ENCODE assay signal across 23 mouse cellular contexts in the genomic region with DNA sequence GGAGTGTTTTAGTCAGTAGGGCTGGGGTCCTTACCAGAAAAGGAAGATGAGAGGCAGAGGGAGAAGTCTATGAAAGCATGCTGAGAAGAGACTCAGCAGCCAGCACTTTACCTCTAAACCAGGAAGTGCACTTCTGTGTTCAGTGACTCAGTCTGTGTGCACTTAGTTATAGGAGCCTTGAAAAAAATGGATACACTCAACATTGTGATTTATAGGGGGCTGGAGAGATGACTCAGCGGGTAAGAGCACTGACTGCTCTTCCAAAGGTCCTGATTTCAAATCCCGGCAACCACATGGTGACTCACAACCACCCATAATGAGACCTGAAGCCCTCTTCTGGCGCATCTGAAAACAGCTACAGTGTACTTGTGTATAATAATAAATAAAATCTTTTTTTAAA.
DNase-seq lines count a peak whose midpoint lies in the region; TF ChIP-seq lines count a peak whose summit lies in the region.
"Had no signal": no experiment of that assay in that cellular context is flagged by ENCODE, and none has a peak within 500 bp of the region (broad histone marks: within the 10 kb centered on the region; RNA-seq: fewer than 3 reads in every experiment).

No protein-coding gene starts in this region.

- no peak for TF ChIP-seq POLR2A in myocyte (IDR thresholded peaks at IDR 0.05; ENCODE audit: insufficient read length, low read depth)

- peak; percentile 78 for DNase-seq in adrenal gland, adult 2 months
- DNase-seq in adrenal gland, adult 18-20 months (ENCODE audit: low spot score in 2 of 2), result no peak
- peak; percentile 96 for DNase-seq in 3T3-L1 (ENCODE audit: low read depth, low spot score)
- DNase-seq in adrenal gland, postnatal 10 days, result peak; percentile 37
- no peak for DNase-seq in kidney, adult 18-20 months
- no peak for DNase-seq in frontal cortex, postnatal 36 days (ENCODE audit: low spot score in 2 of 2)
- DNase-seq in limb, embryonic 10.5 days (ENCODE audit: low spot score), result no peak
- DNase-seq: B cell, adult 2 months; cerebellum, adult 9-11 months; gastrocnemius, postnatal 36 days; kidney, adult 8-10 months; kidney, postnatal 25 days; liver, embryonic 13.5 days; lung, adult 2 months; lung, postnatal 14 days; right cerebral cortex, postnatal 14 days; thymus, postnatal 4 days had no signal

- H3K4me2 ChIP-seq in myocyte (ENCODE audit: low read depth), result peak overlapping the region; percentile 42
- H3K4me2 ChIP-seq: hindbrain, embryonic 12.5 days; limb, embryonic 13.5 days; liver, embryonic 13.5 days; midbrain, embryonic 12.5 days had no signal

- no peaks in the 10 kb centered on the region for H3K36me3 ChIP-seq in myocyte (ENCODE audit: control insufficient read depth, insufficient read depth)
- H3K36me3 ChIP-seq in limb, embryonic 10.5 days, result no peaks in the 10 kb centered on the region
- H3K36me3 ChIP-seq: embryonic facial prominence, embryonic 10.5 days; forebrain, embryonic 10.5 days; hindbrain, embryonic 12.5 days; limb, embryonic 13.5 days; liver, embryonic 13.5 days; midbrain, embryonic 12.5 days had no signal

- H3K4me3 ChIP-seq in myocyte, result no peak overlapping the region
- H3K4me3 ChIP-seq in limb, embryonic 10.5 days, result no peak overlapping the region
- H3K4me3 ChIP-seq: embryonic facial prominence, embryonic 10.5 days; forebrain, embryonic 10.5 days; hindbrain, embryonic 12.5 days; limb, embryonic 13.5 days; liver, embryonic 13.5 days; midbrain, embryonic 12.5 days had no signal

- H3ac ChIP-seq in myocyte (ENCODE audit: control insufficient read depth, insufficient read length), result no peak overlapping the region

- WGBS in limb, embryonic 10.5 days, result 87% methylated on average over 3 of the region's 3 CpGs

- H3K9me3 ChIP-seq in limb, embryonic 10.5 days (replicated peaks), result no peaks in the 10 kb centered on the region
- H3K9me3 ChIP-seq: embryonic facial prominence, embryonic 10.5 days; forebrain, embryonic 10.5 days; hindbrain, embryonic 12.5 days; limb, embryonic 13.5 days; liver, embryonic 13.5 days; midbrain, embryonic 12.5 days had no signal

- peaks cover 20% of the 10 kb centered on the region for H3K4me1 ChIP-seq in limb, embryonic 10.5 days
- H3K4me1 ChIP-seq: embryonic facial prominence, embryonic 10.5 days; hindbrain, embryonic 12.5 days; liver, embryonic 13.5 days; midbrain, embryonic 12.5 days had no signal

- H3K79me2 ChIP-seq in myocyte (ENCODE audit: control insufficient read depth, insufficient read depth), result no peaks in the 10 kb centered on the region

- no peaks in the 10 kb centered on the region for H3K27me3 ChIP-seq in myocyte (ENCODE audit: control insufficient read depth, insufficient read depth, insufficient read length)
- H3K27me3 ChIP-seq in limb, embryonic 10.5 days (ENCODE audit: low read depth, poor library complexity, severe bottlenecking), result no peaks in the 10 kb centered on the region
- H3K27me3 ChIP-seq: hindbrain, embryonic 12.5 days; limb, embryonic 13.5 days; liver, embryonic 13.5 days; midbrain, embryonic 12.5 days had no signal

- no peak overlapping the region for H3K27ac ChIP-seq in limb, embryonic 10.5 days
- H3K27ac ChIP-seq: embryonic facial prominence, embryonic 10.5 days; forebrain, embryonic 10.5 days; hindbrain, embryonic 12.5 days; limb, embryonic 13.5 days; liver, embryonic 13.5 days; midbrain, embryonic 12.5 days had no signal

TF ChIP-seq in myocyte, 11 proteins besides CTCF, POLR2A, EP300 and RAD21:
- TF ChIP-seq POLR2AphosphoS2 (IDR thresholded peaks at IDR 0.05; ENCODE audit: insufficient read length, low read depth) (no peak), SRF (IDR thresholded peaks at IDR 0.05; ENCODE audit: control insufficient read depth, insufficient read length, low read depth) (no peak), CEBPB (IDR thresholded peaks at IDR 0.05; ENCODE audit: insufficient read depth, poor library complexity, severe bottlenecking) (no peak), MAX (IDR thresholded peaks at IDR 0.05; ENCODE audit: low read depth) (no peak), E2F4 (IDR thresholded peaks at IDR 0.05; ENCODE audit: insufficient read depth) (no peak), USF1 (IDR thresholded peaks at IDR 0.05; ENCODE audit: low read depth) (no peak), MYOD1 (IDR thresholded peaks at IDR 0.05; ENCODE audit: control insufficient read depth in 1 of 3, insufficient read length in 2 of 3, low read depth in 2 of 3) (no peak), TCF3 (IDR thresholded peaks at IDR 0.05; ENCODE audit: insufficient read length, low read depth) (no peak)

Comparison
In these comparisons a context has a peak if more than half of its experiments do, and no peak if none do; other contexts are left out.
1. DNase-seq: peak in adrenal gland, adult 2 months (single experiment), 3T3-L1 (single experiment) and adrenal gland, postnatal 10 days (single experiment); none in adrenal gland, adult 18-20 months (0 of 2), kidney, adult 18-20 months (single experiment), frontal cortex, postnatal 36 days (0 of 2) and limb, embryonic 10.5 days (single experiment).